Mouse (Mus musculus) left cerebral cortex, adult 9 months (tissue): ENCODE measurements around the gene Larp4b.
"Not testable (repeated sequence)": the region's sequence is repeated elsewhere in the genome, so short reads cannot be mapped to it uniquely, and the experiment has no call there.

ENCODE experiments used
- DNase-seq, 2 experiments: peaks; one replicate each; pipeline ENCODE4 v3.0.0; 2022; ENCODE audit warnings: low spot score in 2 of 2

The Larp4b gene

GRCm38 (mm10) chr13:9093316-9094155 lies at the start of gene Larp4b:
Gene Larp4b (plus strand): TSS chr13:9093881.
- DNase-seq = peak; percentile 92 to 95

- DNase-seq = no peak
These were observed 49.0 kb upstream of the Larp4b start for GRCm38 (mm10) chr13:9044731-9045130.

- not testable (repeated sequence) for DNase-seq
These were observed 41.5 kb upstream of the Larp4b start for GRCm38 (mm10) chr13:9052049-9052691.

GRCm38 (mm10) chr13:9057277-9057676 lies 36.4 kb upstream of the Larp4b start:
- DNase-seq = no peak

GRCm38 (mm10) chr13:9058706-9059105 lies 35.0 kb upstream of the Larp4b start:
- DNase-seq = no peak

GRCm38 (mm10) chr13:9061394-9061793 lies 32.3 kb upstream of the Larp4b start:
- DNase-seq = no peak

- no peak for DNase-seq
These were observed 29.5 kb upstream of the Larp4b start for GRCm38 (mm10) chr13:9064196-9064595.

GRCm38 (mm10) chr13:9066107-9066506 lies 27.6 kb upstream of the Larp4b start:
- peak; percentile 19 to 48 for DNase-seq

- DNase-seq = no peak
These were observed 22.7 kb upstream of the Larp4b start for GRCm38 (mm10) chr13:9071008-9071407.

- DNase-seq = no peak
These were observed 19.9 kb upstream of the Larp4b start for GRCm38 (mm10) chr13:9073818-9074217.

GRCm38 (mm10) chr13:9075825-9076592 lies 17.7 kb upstream of the Larp4b start:
- DNase-seq = no peak

GRCm38 (mm10) chr13:9082128-9082883 lies 11.4 kb upstream of the Larp4b start:
- DNase-seq = no peak

- DNase-seq = no peak
These were observed 702 bp downstream of the Larp4b start for GRCm38 (mm10) chr13:9094186-9094980.

- no peak for DNase-seq
These were observed 5.6 kb downstream of the Larp4b start for GRCm38 (mm10) chr13:9099289-9099688.

- no peak for DNase-seq
These were observed 6.8 kb downstream of the Larp4b start for GRCm38 (mm10) chr13:9100517-9100916.

GRCm38 (mm10) chr13:9106246-9106645 lies 12.6 kb downstream of the Larp4b start:
- DNase-seq = no peak

- DNase-seq = no peak
These were observed 13.5 kb downstream of the Larp4b start for GRCm38 (mm10) chr13:9106992-9107858.

- no peak for DNase-seq
These were observed 20.1 kb downstream of the Larp4b start for GRCm38 (mm10) chr13:9113735-9114134.

- no peak for DNase-seq
These were observed 27.3 kb downstream of the Larp4b start for GRCm38 (mm10) chr13:9120835-9121542.
